Mouse (Mus musculus) erythroblast, adult 5-6 weeks (primary cell): ENCODE measurements around the gene Flt3. TPM values are rescaled to one million over a fixed set of nuclear protein-coding genes. Genes with fewer than 3 reads are reported as not detected.

Source experiments
- ATAC-seq: replicated peaks from 2 replicates; pipeline ENCODE4 v1.8.0; 2016; ENCODE audit warnings: moderate number of reproducible peaks, mild to moderate bottlenecking, moderate TSS enrichment, inconsistent platforms; ENCODE audit not compliant: poor library complexity, low FRiP score, severe bottlenecking
- total RNA-seq, 2 experiments: library from RNA; stranded (forward) in 1 of 2; stranded (reverse) in 1 of 2; fragments of 150-400 nt in 1 of 2; fragments of 200-764, 138-1000 nt in 1 of 2; gene quantifications; 2 replicates each; pipeline versions ENCODE4 v1.2.3 to v1.2.4; 2015 to 2017; ENCODE audit warnings: low replicate concordance in 2 of 2

Flt3 gene
- 0.84 and 1.9 TPM in 2 replicates for total RNA-seq (2015; ENCODE audit: low replicate concordance)
- 2.8 and 4.7 TPM in 2 replicates for total RNA-seq (2017; ENCODE audit: low replicate concordance)

DNA sequence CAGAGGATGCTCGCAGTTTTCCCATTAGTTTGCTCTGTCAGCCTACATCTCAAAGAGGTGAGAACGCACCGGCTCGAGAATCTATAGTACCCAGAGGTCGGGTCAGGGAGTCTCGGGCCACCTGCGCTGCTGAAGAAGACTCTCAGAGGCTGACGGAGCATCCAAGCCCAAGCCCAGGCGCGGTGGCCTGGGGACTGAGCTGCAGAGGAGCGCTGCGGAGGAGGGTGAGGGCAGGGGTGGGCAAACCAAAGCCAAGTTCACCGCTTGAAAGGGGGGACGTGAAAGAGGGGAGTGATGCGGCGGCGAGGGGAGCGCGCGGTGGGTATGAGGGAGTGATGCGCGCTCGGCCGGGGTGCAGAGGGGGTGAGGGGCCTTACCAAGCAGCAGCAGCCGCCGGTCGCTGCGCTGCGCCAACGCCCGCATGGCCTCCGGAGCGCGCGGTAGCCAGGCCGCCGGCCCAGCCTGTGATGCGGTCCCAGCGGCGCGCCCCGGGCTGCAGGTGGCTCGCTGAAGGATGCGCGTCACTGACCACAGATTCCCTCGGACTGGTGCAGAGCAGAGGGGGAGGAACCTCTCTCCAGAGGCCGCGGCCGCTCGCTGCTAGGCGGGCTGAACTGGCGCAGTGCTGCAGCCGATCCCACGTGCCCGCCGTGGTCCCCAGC is at the start of gene Flt3:
Gene Flt3 (minus strand): TSS at position 647 of the 662 bp plus-strand sequence.
- no peak for ATAC-seq

DNA sequence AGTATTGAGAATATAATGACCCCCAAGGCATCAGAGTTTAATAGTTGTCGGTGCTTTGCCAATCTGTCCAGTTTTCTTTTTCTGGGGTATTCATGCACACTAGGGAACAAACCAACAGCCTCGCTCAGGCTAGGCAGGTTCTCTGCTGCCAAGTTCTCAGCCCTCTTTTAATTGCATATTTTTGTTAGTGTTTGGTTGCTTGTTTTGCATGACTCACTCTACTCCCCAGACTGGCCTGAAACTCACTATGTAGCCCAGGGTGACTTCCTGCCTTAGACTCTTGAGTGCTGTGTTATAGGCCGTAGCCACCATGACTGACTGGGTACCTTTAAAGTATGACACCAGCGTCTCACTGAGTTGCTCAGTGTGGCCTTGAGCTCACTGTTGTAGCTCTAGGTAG is 48.6 kb upstream of the Flt3 start:
- no peak for ATAC-seq

DNA sequence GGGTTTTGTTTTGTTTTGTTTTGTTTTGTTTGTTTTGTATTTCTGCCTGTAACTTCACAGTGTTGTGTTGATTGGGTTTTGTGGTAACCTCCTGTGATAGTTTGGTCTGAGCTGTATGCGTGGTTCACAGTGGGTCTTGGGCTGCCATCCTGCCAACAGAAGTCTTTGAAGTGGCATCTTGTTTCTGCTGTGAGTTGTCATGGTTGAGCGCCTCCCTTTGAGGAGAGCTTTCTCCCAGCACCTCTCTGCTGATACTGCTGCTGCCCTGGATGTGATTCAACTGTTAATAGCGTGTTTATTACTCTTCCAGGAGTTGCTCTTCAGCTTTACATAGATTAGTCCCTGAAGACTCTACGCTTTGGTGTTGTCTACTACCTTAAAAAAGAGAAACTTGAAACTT is 48.2 kb upstream of the Flt3 start:
- no peak for ATAC-seq

DNA sequence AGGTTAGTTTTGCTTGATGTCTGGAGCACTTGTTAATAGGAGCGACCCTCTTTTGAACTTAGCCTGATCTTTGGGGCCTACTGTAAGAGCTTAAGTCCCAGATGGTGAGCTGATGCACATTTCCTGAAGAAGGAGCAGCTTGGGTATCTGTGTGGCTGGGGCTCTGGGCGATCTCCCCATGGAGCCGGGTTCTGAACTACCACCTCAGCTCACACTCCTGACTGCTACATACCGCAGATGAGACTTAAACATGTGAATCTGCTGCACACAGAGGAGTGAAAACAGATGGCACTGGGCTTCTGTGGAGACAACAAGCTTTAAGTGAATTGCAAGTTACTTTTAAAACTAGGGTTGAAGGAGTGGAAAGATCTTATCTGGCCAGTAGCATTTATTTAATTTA is 45.0 kb upstream of the Flt3 start:
- no peak for ATAC-seq

DNA sequence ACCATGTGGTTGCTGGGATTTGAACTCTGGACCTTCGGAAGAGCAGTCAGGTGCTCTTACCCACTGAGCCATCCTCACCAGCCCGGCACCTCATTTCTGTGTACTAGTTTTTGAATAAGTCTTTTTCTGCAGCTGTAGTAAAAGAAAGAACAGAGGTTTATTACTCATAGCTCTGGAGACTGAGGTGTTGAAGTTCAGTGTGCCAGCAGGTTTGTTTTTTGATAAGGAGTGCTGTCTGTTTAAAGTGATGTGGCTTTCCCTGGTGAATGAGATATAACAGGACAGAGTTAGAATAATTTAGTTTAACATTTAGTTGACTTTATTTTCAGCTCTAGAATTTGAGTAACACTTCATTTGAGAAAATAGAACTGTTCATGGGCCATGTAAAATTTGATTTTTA is 44.5 kb upstream of the Flt3 start:
- ATAC-seq = no peak

DNA sequence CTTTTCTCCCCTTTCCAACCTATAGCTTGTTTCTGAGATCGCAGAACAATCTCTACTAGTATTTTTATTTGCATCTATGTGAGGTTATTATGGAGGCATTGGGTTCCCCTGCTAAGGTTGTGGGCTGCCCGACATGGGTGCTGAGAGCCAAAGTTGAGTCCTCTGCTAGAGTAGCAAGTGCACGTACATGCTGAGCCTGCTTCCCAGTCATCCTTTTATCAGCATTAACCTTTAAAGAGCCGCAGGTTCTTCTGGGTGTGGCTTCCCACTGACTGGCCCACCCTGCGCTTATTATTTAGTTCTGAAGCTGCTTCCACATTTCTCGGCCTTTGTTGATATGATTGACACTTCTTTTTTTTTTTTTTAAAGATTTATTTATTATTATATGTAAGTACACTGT is 44.0 kb upstream of the Flt3 start:
- ATAC-seq = peak; percentile 78

DNA sequence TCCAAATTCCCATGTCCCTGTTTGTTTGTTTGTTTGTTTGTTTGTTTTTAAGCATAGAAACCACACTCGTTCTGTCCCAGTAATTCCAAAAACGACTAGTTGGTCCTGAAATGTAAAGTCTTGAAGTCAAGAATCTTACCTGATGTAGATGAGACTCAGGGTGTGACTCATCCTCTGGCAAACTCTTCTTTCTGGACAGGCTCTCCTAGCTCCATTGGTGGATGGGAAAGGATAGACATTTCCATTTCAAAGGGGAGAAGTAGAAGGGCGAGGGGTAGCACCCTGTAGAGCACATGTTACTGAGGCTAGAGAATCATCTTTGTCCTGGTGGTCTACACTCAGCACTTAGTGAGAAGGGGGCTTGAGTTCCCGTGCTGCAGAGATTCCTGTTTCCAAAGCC is 42.5 kb upstream of the Flt3 start:
- ATAC-seq = no peak

DNA sequence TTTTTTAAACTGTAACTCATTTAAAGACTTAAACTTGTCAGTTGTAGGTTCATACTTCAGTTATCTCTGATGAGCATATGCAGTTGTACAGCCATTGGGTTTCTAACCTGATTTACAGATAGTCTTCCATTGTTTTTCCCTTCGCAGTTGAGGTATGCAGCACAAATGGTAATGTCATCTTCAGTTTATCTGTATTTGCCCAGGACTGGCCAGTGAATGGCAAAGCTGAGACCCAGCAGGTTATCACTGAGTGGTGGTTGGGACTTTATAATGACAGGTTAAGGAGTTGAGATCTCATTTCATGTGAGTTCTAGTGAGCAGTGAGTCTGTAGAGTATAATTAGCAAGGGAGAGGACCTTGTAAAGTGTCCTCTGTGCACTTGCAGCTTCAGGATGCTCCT is 41.7 kb upstream of the Flt3 start:
- no peak for ATAC-seq

DNA sequence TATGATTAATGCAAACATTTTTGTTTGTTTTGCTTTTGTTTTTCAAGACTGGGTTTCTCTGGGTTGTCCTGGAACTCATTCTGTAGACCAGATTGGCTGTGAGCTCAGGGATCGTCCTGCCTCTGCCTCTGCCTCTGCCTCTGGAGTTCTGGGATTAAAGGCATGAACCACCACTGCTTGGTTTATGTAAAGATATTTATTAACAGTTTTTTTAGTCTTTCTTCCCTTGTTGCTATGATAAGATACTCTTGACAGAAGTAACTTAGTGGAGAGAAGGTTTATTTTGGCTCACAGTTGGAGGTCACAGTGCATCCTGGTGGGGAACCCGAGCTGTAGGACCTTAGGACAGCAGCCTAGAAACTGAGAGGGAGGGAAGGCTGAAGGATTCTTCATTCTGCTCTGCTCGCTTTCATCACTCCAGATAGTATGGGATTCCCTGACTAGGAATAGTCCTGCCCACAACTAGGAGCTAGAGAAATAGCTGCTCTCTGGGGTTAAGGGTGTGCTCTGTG is 40.8 kb upstream of the Flt3 start:
- ATAC-seq = no peak

DNA sequence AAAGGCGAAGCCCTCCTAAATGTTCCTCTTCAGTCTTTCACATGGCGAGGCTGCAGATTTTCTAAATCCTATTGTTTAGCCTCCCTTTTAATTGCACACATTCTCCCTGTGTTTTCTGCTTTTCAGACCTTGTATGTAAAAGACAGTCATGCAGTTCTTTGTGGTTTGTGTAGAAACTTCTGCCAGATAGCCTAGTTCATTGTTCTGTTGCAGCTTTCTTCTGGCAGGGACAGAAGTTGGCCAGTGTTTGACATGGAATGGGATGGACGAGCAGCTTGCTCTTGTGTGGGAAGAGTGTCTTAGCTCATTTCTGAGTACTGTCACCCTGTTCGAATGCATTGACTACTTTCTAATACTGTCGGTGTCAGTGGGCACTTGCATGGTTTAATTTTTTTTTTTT is 36.2 kb upstream of the Flt3 start:
- ATAC-seq = no peak

DNA sequence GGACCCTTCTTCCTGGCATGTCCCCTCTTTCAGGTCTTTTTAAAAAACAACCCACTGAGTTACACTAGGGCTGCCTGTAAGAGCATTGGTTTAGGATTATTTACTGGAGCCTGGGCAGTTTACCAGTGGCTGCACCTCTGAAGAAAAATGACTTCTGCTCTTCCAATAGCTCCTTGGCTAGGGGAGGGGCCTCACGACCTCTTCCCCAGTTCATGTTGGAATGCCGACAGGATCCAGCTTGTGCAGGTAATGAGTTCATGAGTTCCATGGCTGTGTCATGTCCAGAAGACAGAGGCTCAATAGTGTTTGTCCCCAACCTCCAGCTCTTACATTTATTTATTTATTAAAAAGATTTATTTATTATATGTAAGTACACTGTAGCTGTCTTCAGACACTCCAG is 35.5 kb upstream of the Flt3 start:
- ATAC-seq = no peak

DNA sequence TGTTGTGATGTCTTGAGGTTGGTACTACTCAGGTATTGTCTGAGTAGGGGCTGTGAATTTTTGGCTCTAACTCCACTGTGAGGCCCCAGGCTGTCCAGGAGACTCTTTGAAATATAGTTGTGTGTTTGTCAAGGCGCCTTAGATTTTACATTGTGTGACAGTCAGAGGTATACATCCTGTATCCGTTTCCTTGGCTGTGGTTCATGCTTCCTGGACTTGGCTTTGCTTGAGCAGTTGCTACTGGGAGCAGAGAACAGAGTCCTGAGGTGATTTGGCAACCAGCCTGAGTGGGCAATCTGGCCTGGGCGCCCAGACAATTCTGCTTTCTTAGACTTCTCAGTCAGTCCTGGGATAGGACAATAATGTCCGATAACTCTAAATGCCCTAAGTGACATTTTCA is 34.9 kb upstream of the Flt3 start:
- ATAC-seq = no peak

DNA sequence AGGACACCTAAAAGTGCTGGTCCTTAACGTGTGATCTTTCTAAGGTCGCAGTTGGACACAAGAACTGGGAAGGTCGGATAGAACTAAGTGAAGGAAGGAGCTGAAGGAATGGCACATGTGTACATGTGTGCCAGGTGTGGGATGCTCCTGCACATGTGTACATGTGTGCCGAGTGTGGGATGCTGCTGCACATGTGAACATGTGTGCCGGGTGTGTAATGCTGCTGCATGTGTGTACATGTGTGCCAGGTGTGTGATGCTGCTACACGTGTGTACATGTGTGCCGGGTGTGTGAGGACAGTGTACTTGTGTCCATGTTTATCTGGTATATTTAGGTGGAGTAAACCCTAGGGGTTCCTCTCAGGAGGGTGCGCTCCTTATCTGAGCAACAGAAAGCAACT is 32.6 kb upstream of the Flt3 start:
- ATAC-seq = no peak

DNA sequence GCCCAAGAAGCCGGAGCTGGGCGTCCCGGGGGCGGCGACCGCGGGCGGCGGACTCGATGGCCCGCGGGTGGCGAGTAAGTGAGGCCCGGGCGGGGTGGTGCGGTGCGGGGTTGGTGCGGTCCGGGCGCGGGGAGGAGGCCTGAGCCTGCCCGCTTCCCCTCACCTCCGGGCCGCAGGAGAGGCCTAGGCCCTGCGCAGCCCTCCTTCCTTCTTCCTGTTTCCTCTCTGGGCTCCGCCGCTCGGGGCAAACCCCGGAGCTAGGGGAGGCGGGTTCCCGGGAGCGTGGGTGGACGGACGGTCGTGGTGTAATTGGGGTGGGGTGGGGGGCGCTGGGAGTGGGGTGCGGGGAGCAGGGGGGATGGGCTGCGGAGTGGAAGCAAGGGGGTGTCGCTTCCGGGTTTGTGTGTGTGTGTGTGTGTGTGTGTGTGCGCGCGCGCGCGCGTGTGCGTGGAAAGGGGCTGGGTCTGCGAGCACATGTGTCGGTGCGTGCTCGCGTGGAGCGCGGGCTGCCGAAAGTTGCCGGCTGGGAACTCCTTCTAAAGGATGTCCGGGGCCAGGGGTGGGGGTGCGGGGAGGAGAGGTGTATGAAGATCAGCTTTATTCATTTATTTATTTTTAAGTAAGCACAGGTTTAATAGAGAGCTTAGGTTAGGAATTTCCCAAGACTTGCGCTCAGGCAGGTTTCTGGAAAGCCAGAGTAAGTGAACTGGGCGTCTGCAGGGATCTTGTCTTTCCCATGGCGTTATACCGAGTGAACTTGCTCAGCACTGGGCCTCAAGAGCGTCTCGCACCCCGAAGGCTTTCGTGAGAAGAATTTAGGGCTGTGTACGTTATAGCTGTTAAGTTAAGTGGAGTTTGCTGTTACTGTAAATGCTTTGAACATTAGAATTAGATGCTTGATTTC is 30.9 kb upstream of the Flt3 start:
- no peak; the same call in 1 of the 2 replicates for ATAC-seq

DNA sequence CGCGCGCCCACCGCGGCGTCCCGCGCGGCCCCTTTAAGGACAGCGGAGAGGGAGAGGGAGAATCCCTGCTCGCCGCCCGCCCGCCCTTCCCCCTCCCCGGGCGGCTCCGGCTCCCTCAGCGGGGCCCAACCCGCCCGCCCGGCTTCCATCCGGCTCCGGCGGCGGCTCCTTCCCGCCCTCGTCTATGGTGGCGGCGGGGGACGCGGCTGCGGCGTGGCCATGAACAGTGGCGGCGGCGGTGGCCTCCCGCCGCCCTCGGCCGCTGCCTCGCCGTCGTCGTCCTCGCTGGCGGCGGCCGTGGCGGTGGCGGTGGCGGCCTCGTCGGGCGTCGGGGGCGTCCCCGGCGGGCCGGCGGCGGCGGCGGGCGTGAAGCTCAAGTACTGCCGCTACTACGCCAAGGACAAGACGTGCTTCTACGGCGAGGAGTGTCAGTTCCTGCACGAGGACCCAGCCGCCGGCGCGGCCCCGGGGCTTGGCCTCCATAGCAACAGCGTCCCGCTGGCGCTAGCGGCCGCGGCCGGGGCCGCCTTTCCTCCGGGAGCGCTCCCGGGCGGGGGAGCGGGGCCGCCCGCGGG is 30.2 kb upstream of the Flt3 start:
- peak; percentile 17; the same call in 1 of the 2 replicates for ATAC-seq

DNA sequence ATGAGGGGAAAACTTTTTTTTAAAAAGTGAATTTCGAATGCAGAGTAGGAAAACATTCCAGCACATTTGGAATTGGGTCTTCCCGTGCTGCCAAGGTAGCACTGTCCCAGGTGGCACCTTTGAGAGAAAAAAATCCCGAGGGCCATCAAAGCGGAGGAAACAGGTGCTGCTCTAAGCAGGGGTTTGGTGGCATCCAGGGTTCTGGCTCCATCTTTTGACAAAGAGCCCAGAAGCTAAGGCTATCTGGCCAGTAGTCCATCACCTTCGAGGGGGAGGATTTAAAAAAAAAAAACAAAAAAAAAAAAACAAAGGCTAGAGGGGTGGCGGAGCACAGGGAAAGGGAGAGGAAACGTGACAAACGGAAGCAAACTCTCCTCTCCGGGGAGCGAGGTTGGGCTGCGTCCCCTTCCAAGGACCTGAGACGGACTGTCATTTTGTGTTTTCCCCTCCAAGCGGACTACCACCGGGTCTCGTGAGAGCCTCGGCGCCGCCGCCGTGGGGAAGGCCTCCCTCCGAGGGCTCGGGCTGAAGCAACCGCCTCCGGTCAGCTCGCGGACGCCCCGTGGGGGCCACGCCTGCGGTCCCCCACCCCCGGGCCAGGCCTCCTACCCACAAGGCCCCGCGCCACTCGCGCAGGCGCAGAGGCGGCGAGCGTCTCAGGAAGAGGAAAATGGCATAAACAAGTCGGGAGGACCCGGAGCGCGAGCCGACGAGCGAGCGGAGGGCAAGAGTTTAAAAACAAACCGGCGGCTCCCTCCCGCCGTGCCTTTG is 29.4 kb upstream of the Flt3 start, which contains the start of gene Pan3:
Gene Pan3 (plus strand): TSS at position 627 of the 771 bp plus-strand sequence.
- ATAC-seq = peak; percentile 88

DNA sequence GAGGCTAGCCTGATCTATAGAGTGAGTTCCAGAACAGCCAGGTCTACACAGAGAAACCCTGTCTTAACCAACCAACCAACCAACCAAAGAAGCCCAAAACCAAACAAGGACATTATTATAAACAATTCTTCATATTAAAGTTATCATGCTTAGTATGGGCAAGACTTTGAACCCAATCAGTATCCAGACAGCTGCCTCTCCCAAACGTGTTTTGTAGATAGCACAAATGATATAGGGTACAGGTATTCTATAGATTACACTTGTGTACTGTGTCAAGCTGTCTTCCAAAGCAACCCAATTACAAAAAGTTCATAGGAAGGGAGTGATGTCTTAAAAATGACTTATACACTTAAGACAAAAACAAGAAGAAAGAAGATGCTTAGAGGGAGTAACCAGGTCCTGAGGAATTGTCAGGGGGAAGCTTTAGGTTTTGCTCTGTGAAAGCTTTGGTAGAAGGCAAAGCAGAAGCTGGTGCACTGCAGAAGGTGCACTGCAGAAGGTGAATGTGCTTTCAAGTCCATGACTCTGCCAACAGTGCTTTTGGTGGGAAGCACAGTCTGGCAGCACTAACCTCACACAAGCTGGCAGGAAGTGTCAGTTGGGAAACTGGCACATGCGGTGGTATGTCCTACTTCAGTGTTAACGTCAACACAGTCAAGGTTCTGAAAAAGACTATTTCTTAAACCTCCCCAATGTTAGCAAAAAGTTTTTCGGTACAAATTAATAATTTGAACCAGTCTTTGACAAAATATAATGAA is 25.9 kb upstream of the Flt3 start:
- no peak for ATAC-seq

DNA sequence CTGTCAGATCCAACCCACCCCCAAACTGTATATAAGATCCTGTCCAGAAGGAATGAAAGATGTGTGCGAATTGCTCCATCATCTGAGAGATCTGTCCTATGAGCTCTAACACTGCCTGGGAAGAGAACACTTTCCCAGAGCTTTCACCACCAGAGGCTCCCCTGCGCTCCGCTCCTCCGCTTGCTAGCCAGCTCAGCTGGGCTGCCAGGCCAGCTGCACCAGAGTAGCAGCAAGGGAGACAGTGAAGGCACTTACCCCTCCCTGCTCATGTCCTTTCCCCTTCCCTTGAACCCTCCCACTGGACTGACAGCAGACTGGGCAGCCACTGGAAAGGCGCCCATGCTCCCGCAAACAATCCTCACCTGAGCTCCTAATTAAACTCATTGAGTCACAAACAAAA is 23.3 kb upstream of the Flt3 start:
- ATAC-seq = no peak
